In the genomic region with DNA sequence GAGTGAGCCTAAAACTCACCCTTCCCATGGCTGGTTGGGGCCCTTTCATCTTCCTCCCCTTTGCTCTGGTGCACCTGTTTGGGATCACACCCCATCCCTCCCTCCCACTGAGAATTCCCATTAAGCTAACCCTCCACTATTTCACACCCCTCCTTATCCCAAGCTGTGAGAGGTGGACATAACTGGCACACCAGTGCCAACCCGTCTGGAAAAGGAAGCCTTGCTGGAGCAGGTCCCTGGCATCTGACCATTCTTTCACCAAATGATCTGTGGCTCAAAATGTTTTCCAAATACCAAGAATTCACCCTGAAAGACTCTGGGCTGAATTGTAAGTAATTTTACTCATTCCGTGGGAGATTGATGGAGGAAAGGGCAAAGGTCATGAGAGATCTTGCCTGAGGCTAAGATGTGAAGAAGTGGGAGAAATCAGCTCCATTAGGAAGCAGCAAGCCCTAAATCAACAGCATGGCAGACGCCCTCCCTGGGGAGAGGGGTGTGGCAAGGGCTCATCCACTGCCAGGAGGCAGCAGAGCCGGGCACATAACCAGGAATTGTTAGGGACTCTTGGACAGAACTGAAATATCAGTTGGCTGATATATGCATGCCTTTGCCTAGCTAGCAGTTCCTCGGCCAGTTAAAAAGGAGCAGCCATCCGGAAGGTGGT, we compare ENCODE assay signal across 14 mouse cellular contexts. TPM values are rescaled to one million over a fixed set of nuclear protein-coding genes. Genes with fewer than 3 reads are reported as not detected.
DNase-seq lines count a peak whose midpoint lies in the region; TF ChIP-seq lines count a peak whose summit lies in the region.
"Had no signal": no experiment of that assay in that cellular context is flagged by ENCODE, and none has a peak within 500 bp of the region (broad histone marks: within the 10 kb centered on the region; RNA-seq: fewer than 3 reads in every experiment).

No protein-coding gene starts in this region.

- intact Hi-C loops in left cerebral cortex, postnatal 10 days (cut with DNase I) = no loop called here

- no peak overlapping the region for H3K4me3 ChIP-seq in layer of hippocampus, adult 2 months
- H3K4me3 ChIP-seq: embryonic facial prominence, embryonic 10.5 days; left cerebral cortex, adult 2 months; liver, embryonic 13.5 days had no signal

- peak; percentile 50 for DNase-seq in cerebellum, adult 11 months
- DNase-seq in cerebellum, adult 8-10 months = no peak
- DNase-seq in 3134 (ENCODE audit: extremely low read depth, insufficient read length, low spot score) = peak; percentile 38
- peak; percentile 98 for DNase-seq in adipocyte (ENCODE audit: low spot score)
- peak; percentile 66 to 68 for DNase-seq in cerebellum, postnatal 36 days
- DNase-seq in layer of hippocampus, adult 2 months (ENCODE audit: low spot score in 2 of 2) = no peak
- DNase-seq in left cerebral cortex, postnatal 10 days (ENCODE audit: extremely low spot score in 1 of 2, low spot score in 2 of 2) = no peak
- DNase-seq: heart, adult 18-20 months; heart, postnatal 14 days; kidney, postnatal 4 days; liver, embryonic 13.5 days; lung, postnatal 4 days had no signal

- no peak overlapping the region for H3K27ac ChIP-seq in layer of hippocampus, adult 2 months
- H3K27ac ChIP-seq: embryonic facial prominence, embryonic 10.5 days; left cerebral cortex, adult 2 months; liver, embryonic 13.5 days had no signal

- no peak for TF ChIP-seq CTCF in layer of hippocampus, adult 2 months (conservative IDR thresholded peaks at IDR 0.05)

RNA-seq across cellular contexts. Expression of a gene that starts 17.6 kb away (rescaled TPM):
- total RNA-seq in layer of hippocampus, adult 2 months (2021) = not detected
- total RNA-seq in left cerebral cortex, postnatal 10 days (2021) = under 1 TPM in 1 of 2 experiments, not detected in 1; 0.26 TPM
- total RNA-seq: left cerebral cortex, adult 2 months had no signal

RNA-seq across cellular contexts. Expression of a gene that starts 21.3 kb away (rescaled TPM):
- 10 to 100 TPM; 19.8 to 22.3 TPM for total RNA-seq in layer of hippocampus, adult 2 months (2021)
- total RNA-seq in left cerebral cortex, postnatal 10 days (2021) = 10 to 100 TPM; 23.4 to 26.6 TPM

RNA-seq across cellular contexts. Expression of a gene that starts 28.5 kb away (rescaled TPM):
- 10 to 100 TPM; 63.2 to 68.1 TPM for total RNA-seq in layer of hippocampus, adult 2 months (2021)
- total RNA-seq in left cerebral cortex, postnatal 10 days (2021) = 10 to 100 TPM; 76.6 to 79.1 TPM

RNA-seq across cellular contexts. Expression of a gene that starts 36.6 kb away (rescaled TPM):
- 10 to 100 TPM; 65.2 to 67.6 TPM for total RNA-seq in layer of hippocampus, adult 2 months (2021)
- total RNA-seq in left cerebral cortex, postnatal 10 days (2021) = 100 to 1,000 TPM; 103 to 110 TPM

RNA-seq across cellular contexts. Expression of a gene that starts 38.0 kb away (rescaled TPM):
- not detected for total RNA-seq in layer of hippocampus, adult 2 months (2021)
- total RNA-seq in left cerebral cortex, postnatal 10 days (2021) = not detected
- total RNA-seq: left cerebral cortex, adult 2 months had no signal

Comparison
In these comparisons a context has a peak if more than half of its experiments do, and no peak if none do; other contexts are left out.
1. DNase-seq: peak in cerebellum, adult 11 months (single experiment), 3134 (single experiment), adipocyte (single experiment) and cerebellum, postnatal 36 days (2 of 2); none in cerebellum, adult 8-10 months (single experiment), layer of hippocampus, adult 2 months (0 of 2) and left cerebral cortex, postnatal 10 days (0 of 2).